Mouse (Mus musculus): ENCODE data around the gene Vmn1r70. TPM values are rescaled to one million over a fixed set of nuclear protein-coding genes. Genes with fewer than 3 reads are reported as not detected.

Gene Vmn1r70
- total and polyA plus RNA-seq, 3 experiments: not detected

Other genes starting within 250 kb of the Vmn1r70 start
- gene Vmn1r67, start 188.2 kb upstream of the Vmn1r70 start, total RNA-seq (2012; rRNA removed): not detected in 2 replicates
- not detected for gene Vmn1r67, start 188.2 kb upstream of the Vmn1r70 start, polyA plus RNA-seq (2012; ENCODE audit: insufficient read depth in 1 of 2, insufficient read length in 2 of 2, low read depth in 1 of 2, low replicate concordance in 2 of 2, missing spikeins in 1 of 2)
- gene Zik1, start 136.1 kb upstream of the Vmn1r70 start, total RNA-seq (2012; rRNA removed): not detected in 2 replicates
- not detected for gene Zik1, start 136.1 kb upstream of the Vmn1r70 start, polyA plus RNA-seq (2012; ENCODE audit: insufficient read depth in 1 of 2, insufficient read length in 2 of 2, low read depth in 1 of 2, low replicate concordance in 2 of 2, missing spikeins in 1 of 2)
- gene Vmn1r68, start 73.0 kb upstream of the Vmn1r70 start, total RNA-seq (2012; rRNA removed): not detected in 2 replicates
- gene Vmn1r68, start 73.0 kb upstream of the Vmn1r70 start, polyA plus RNA-seq (2012; ENCODE audit: insufficient read depth in 1 of 2, insufficient read length in 2 of 2, low read depth in 1 of 2, low replicate concordance in 2 of 2, missing spikeins in 1 of 2): not detected
- gene Vmn1r69, start 17.9 kb upstream of the Vmn1r70 start, total RNA-seq (2012; rRNA removed): not detected in 2 replicates
- not detected for gene Vmn1r69, start 17.9 kb upstream of the Vmn1r70 start, polyA plus RNA-seq (2012; ENCODE audit: insufficient read depth in 1 of 2, insufficient read length in 2 of 2, low read depth in 1 of 2, low replicate concordance in 2 of 2, missing spikeins in 1 of 2)
- not detected in 2 replicates for gene Nlrp4b, start 56.3 kb downstream of the Vmn1r70 start, total RNA-seq (2012; rRNA removed)
- gene Nlrp4b, start 56.3 kb downstream of the Vmn1r70 start, polyA plus RNA-seq (2012; ENCODE audit: insufficient read depth in 1 of 2, insufficient read length in 2 of 2, low read depth in 1 of 2, low replicate concordance in 2 of 2, missing spikeins in 1 of 2): not detected
- not detected in 2 replicates for gene Vmn1r71, start 122.8 kb downstream of the Vmn1r70 start, total RNA-seq (2012; rRNA removed)
- gene Vmn1r71, start 122.8 kb downstream of the Vmn1r70 start, polyA plus RNA-seq (2012; ENCODE audit: insufficient read depth in 1 of 2, insufficient read length in 2 of 2, low read depth in 1 of 2, low replicate concordance in 2 of 2, missing spikeins in 1 of 2): not detected

Data from MEL (cell line).